ENCODE assay signal across 18 mouse cellular contexts in genomic region chr15:3226573-3226972, GRCm38 (mm10).
"Had no signal": no experiment of that assay in that cellular context is flagged by ENCODE, and none has a peak within 500 bp of the region (broad histone marks: within the 10 kb centered on the region; RNA-seq: fewer than 3 reads in every experiment).

No protein-coding gene starts in this region.

- H3K36me3 ChIP-seq: lung, embryonic 15.5 days; midbrain, embryonic 13.5 days; midbrain, embryonic 15.5 days; neural tube, embryonic 12.5 days; stomach, embryonic 15.5 days had no signal

- H3K9ac ChIP-seq: lung, embryonic 15.5 days; midbrain, embryonic 13.5 days; midbrain, embryonic 15.5 days; neural tube, embryonic 12.5 days; stomach, embryonic 15.5 days had no signal

- H3K9me3 ChIP-seq: lung, embryonic 15.5 days; megakaryocyte, embryonic 14.5 days; midbrain, embryonic 13.5 days; midbrain, embryonic 15.5 days; neural tube, embryonic 12.5 days; stomach, embryonic 15.5 days had no signal

- ATAC-seq: lung, postnatal 0 days; midbrain, embryonic 13.5 days; midbrain, embryonic 15.5 days had no signal

- H3K4me1 ChIP-seq: midbrain, embryonic 13.5 days; midbrain, embryonic 15.5 days; neural tube, embryonic 12.5 days; stomach, embryonic 15.5 days had no signal

- H3K27ac ChIP-seq: lung, embryonic 15.5 days; midbrain, embryonic 13.5 days; midbrain, embryonic 15.5 days; neural tube, embryonic 12.5 days; stomach, embryonic 15.5 days; stomach, postnatal 0 days had no signal

- H3K4me2 ChIP-seq: lung, embryonic 15.5 days; midbrain, embryonic 11.5 days; midbrain, embryonic 13.5 days; midbrain, embryonic 15.5 days; neural tube, embryonic 12.5 days; stomach, embryonic 15.5 days had no signal

- H3K4me3 ChIP-seq: lung, embryonic 15.5 days; megakaryocyte, embryonic 14.5 days; midbrain, embryonic 13.5 days; midbrain, embryonic 15.5 days; neural tube, embryonic 12.5 days; stomach, embryonic 15.5 days had no signal

- H3K27me3 ChIP-seq: lung, embryonic 15.5 days; megakaryocyte, embryonic 14.5 days; midbrain, embryonic 13.5 days; midbrain, embryonic 15.5 days; neural tube, embryonic 12.5 days; stomach, embryonic 15.5 days had no signal

- DNase-seq: lung, adult 2 months; lung, postnatal 14 days; lung, postnatal 36 days; right cerebral cortex, adult 18-20 months; right cerebral cortex, postnatal 25 days; right cerebral cortex, postnatal 4 days; thymus, adult 2 months; thymus, postnatal 25 days; thymus, postnatal 4 days had no signal
